Mouse (Mus musculus) embryonic fibroblast, embryonic 13.5 days (primary cell): ENCODE results near the gene Slc7a11.

Experiments used
- CTCF ChIP-seq: IDR thresholded peaks from 2 replicates; pipeline ENCODE4 v1.5.1; 2011; ENCODE audit warnings: mild to moderate bottlenecking, control low read depth, low read length, moderate library complexity, borderline replicate concordance; ENCODE audit not compliant: insufficient read depth
- POLR2A ChIP-seq: IDR thresholded peaks from 2 replicates; pipeline ENCODE4 v1.6.1; 2011; ENCODE audit warnings: low read depth, mild to moderate bottlenecking, control low read depth, low read length, moderate library complexity

DNA sequence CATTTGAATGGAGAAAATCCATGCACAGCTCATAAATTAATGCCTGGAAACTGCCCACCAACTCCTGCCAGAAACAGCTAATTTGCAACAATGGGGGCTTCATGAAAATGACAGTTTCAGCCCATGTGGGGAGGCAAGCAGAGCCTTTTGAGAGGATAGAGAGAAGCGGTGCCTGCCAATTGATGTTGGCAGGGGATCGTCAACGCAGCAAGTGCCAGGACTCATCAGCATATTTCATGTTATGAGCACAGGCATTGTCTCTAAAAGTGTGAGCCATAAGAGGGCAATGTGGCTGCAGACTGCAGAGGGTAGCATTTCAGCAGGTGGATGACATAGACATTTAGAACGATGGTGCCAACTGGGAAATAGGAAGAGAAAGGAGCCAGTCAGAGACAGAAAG lies 429.0 kb downstream of the Slc7a11 start:
- TF ChIP-seq CTCF (no peak), POLR2A (no peak)
